21 mouse cellular contexts compared by ENCODE assay signal in the genomic region with DNA sequence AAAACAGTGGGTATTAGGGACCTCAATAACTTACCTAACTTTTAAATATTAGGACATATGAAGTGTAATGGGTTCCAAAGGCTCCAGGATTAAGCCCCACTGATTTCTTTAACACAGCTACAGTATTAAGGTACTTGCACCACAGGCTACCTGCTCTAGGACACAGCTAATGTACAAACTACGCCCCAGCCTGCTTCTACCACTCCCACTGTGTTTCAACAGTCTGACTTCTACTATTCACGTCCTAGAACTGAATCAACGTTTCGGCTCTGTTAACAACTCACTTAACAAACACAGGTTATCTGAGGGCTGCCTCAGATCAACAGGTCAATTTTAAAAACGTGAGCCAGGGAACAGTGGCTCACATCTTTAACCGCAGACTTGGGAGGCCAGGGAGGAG. TPM values are rescaled to one million over a fixed set of nuclear protein-coding genes. Genes with fewer than 3 reads are reported as not detected.
"Had no signal": no experiment of that assay in that cellular context is flagged by ENCODE, and none has a peak within 500 bp of the region (broad histone marks: within the 10 kb centered on the region; RNA-seq: fewer than 3 reads in every experiment).

No protein-coding gene starts in this region.

- H3K9ac ChIP-seq: liver, embryonic 14.5 days; lung, embryonic 15.5 days; midbrain, embryonic 13.5 days; midbrain, embryonic 15.5 days; neural tube, embryonic 13.5 days; neural tube, embryonic 15.5 days had no signal

- H3K27me3 ChIP-seq: lung, embryonic 15.5 days; megakaryocyte, embryonic 14.5 days; midbrain, embryonic 13.5 days; midbrain, embryonic 15.5 days; neural tube, embryonic 13.5 days; neural tube, embryonic 15.5 days had no signal

- H3K4me1 ChIP-seq: lung, embryonic 15.5 days; midbrain, embryonic 13.5 days; midbrain, embryonic 15.5 days; neural tube, embryonic 13.5 days; neural tube, embryonic 15.5 days had no signal

- DNase-seq: lung, adult 2 months; right cerebral cortex, adult 18-20 months; right cerebral cortex, postnatal 25 days; spleen, adult 18-20 months; thymus, adult 18-20 months had no signal

- H3K9me3 ChIP-seq: lung, embryonic 15.5 days; megakaryocyte, embryonic 14.5 days; midbrain, embryonic 13.5 days; midbrain, embryonic 15.5 days; neural tube, embryonic 13.5 days; neural tube, embryonic 15.5 days had no signal

- H3K4me2 ChIP-seq: lung, embryonic 15.5 days; midbrain, embryonic 11.5 days; midbrain, embryonic 13.5 days; midbrain, embryonic 15.5 days; neural tube, embryonic 13.5 days; neural tube, embryonic 15.5 days had no signal

- ATAC-seq: lung, postnatal 0 days had no signal

- H3K4me3 ChIP-seq: lung, embryonic 15.5 days; midbrain, embryonic 13.5 days; midbrain, embryonic 15.5 days; neural tube, embryonic 13.5 days; neural tube, embryonic 15.5 days had no signal

- H3K27ac ChIP-seq: liver, embryonic 14.5 days; lung, embryonic 15.5 days; macrophage; midbrain, embryonic 13.5 days; midbrain, embryonic 15.5 days; neural tube, embryonic 13.5 days; neural tube, embryonic 15.5 days had no signal

RNA-seq across cellular contexts. Expression of a gene that starts 48.5 kb away (rescaled TPM):
- total RNA-seq: megakaryocyte progenitor cell, adult 5-6 weeks; midbrain, postnatal 0 days; monocyte, adult 5-6 weeks had no signal
- polyA plus RNA-seq: lung, adult 2 months; lung, embryonic 15.5 days; lung, postnatal 0 days; macrophage; midbrain, embryonic 11.5 days; midbrain, embryonic 13.5 days; midbrain, embryonic 15.5 days; midbrain, postnatal 0 days; neural tube, embryonic 11.5 days; neural tube, embryonic 13.5 days; neural tube, embryonic 15.5 days; stomach, embryonic 14.5 days; thymus, postnatal 0 days had no signal
